Mouse (Mus musculus) urinary bladder, postnatal 10 days (tissue): ENCODE measurements around the gene Epha6.
"Not testable (repeated sequence)": the region's sequence is repeated elsewhere in the genome, so short reads cannot be mapped to it uniquely, and the experiment has no call there.

Experiments
- DNase-seq: peaks from one replicate; pipeline ENCODE4 v3.0.0; 2022; ENCODE audit warnings: low spot score

The Epha6 gene

GRCm38 (mm10) chr16:59923696-59924095 is 681.6 kb downstream of the Epha6 start:
- no peak for DNase-seq

GRCm38 (mm10) chr16:59880073-59880472 is 725.3 kb downstream of the Epha6 start:
- DNase-seq = no peak

GRCm38 (mm10) chr16:59871792-59872191 is 733.5 kb downstream of the Epha6 start:
- DNase-seq = no peak

- no peak for DNase-seq
These were observed 751.1 kb downstream of the Epha6 start for GRCm38 (mm10) chr16:59854160-59854717.

- DNase-seq = no peak
These were observed 752.6 kb downstream of the Epha6 start for GRCm38 (mm10) chr16:59852689-59853088.

GRCm38 (mm10) chr16:59846574-59846973 is 758.8 kb downstream of the Epha6 start:
- DNase-seq = no peak

GRCm38 (mm10) chr16:59836778-59837177 is 768.6 kb downstream of the Epha6 start:
- no peak for DNase-seq

GRCm38 (mm10) chr16:59836304-59836703 is 769.0 kb downstream of the Epha6 start:
- no peak for DNase-seq

GRCm38 (mm10) chr16:59832468-59832867 is 772.9 kb downstream of the Epha6 start:
- no peak for DNase-seq

GRCm38 (mm10) chr16:59829655-59830054 is 775.7 kb downstream of the Epha6 start:
- no peak for DNase-seq

- not testable (repeated sequence) for DNase-seq
These were observed 805.5 kb downstream of the Epha6 start for GRCm38 (mm10) chr16:59799790-59800189.

GRCm38 (mm10) chr16:59772297-59772696 is 833.0 kb downstream of the Epha6 start:
- no peak for DNase-seq

- no peak for DNase-seq
These were observed 834.9 kb downstream of the Epha6 start for GRCm38 (mm10) chr16:59770421-59770820.

GRCm38 (mm10) chr16:59769936-59770335 is 835.4 kb downstream of the Epha6 start:
- no peak for DNase-seq

- no peak for DNase-seq
These were observed 844.5 kb downstream of the Epha6 start for GRCm38 (mm10) chr16:59760875-59761274.

- no peak for DNase-seq
These were observed 854.4 kb downstream of the Epha6 start for GRCm38 (mm10) chr16:59750905-59751304.

GRCm38 (mm10) chr16:59743669-59744068 is 861.7 kb downstream of the Epha6 start:
- no peak for DNase-seq

- DNase-seq = no peak
These were observed 889.8 kb downstream of the Epha6 start for GRCm38 (mm10) chr16:59715524-59715923.

GRCm38 (mm10) chr16:59693230-59693629 is 912.1 kb downstream of the Epha6 start:
- DNase-seq = no peak

GRCm38 (mm10) chr16:59689120-59689519 is 916.2 kb downstream of the Epha6 start:
- DNase-seq = no peak

GRCm38 (mm10) chr16:59685135-59685534 is 920.2 kb downstream of the Epha6 start:
- DNase-seq = no peak

- DNase-seq = peak; percentile 12
These were observed 921.9 kb downstream of the Epha6 start for GRCm38 (mm10) chr16:59683434-59683833.

- DNase-seq = no peak
These were observed 923.0 kb downstream of the Epha6 start for GRCm38 (mm10) chr16:59682216-59682891.

- DNase-seq = no peak
These were observed 938.4 kb downstream of the Epha6 start for GRCm38 (mm10) chr16:59666938-59667337.
